Mouse (Mus musculus): ENCODE results near the gene Ocel1. TPM values are rescaled to one million over a fixed set of nuclear protein-coding genes. Genes with fewer than 3 reads are reported as not detected.

The Ocel1 gene
- 7.2 TPM for polyA plus RNA-seq (2017; shearing (Covaris generic))

DNA sequence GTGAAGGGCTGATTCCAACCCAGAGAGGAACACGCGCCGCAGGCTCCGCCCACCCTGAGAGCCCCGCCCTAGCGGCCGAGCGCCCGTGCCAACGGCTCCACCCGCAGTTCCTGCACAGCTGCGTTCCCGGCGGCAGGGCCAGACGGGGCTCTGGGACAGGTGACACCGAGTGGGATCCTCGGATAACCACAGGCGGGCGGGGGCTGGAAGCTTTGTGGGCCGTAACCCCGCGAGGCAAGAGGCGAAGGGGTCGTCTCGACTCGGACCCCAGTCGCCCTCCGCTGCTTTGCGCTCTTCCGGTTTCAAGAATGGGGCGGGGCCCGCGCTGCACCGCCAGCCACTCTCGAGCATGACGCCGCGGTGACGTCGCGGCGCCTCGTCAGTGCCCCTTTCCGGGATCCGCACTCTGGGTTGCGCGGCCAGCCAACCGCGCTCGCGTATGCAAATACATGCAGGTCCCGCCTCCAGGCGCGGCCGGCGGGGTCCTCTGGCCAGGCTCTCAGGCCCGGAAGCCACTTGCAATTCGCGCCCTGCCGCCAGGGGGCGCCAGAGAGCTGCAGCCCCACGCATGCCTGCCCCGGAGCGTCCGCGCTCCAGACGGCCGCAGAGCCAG, at the start of gene Ocel1:
Gene Ocel1 (plus strand): TSS at position 63 of the 613 bp plus-strand sequence.

DNA sequence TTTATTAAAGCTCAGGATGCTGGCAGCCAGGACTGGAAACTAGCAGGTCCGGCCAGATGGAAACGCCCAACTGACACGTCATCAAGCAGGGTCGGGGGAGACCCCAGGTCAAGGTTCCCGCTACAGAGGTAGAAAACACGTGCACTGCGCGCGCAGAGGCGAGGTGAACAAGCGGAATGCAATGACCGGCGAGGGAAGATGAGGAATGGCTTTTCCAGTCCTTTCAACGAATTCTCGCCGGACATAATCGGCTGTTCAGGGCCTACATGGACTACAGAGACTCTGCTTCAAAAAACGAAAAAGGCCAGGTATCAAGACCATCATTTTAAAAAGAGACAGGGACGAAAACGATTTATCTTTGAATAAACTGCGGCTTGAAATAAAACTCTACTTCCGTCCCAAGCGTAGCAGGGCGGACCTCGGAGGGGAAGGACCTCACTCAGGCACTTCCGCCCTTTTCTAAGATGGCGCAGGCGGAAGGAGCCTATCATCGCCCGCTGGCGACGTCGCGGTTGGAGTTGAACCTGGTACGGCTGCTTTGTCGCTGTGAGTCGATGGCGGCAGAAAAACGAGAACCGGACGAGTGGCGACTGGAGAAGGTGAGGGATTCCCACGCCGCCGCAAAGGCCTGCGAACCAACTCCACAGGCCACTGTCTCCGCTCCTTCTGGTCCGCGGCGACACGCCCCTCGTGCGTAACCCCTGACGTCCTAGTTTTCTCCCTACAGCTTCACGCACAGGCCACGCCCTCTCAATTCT, 4.1 kb upstream of the Ocel1 start, which contains the start of gene Use1:
Gene Use1 (plus strand): TSS at position 78 of the 758 bp plus-strand sequence.

DNA sequence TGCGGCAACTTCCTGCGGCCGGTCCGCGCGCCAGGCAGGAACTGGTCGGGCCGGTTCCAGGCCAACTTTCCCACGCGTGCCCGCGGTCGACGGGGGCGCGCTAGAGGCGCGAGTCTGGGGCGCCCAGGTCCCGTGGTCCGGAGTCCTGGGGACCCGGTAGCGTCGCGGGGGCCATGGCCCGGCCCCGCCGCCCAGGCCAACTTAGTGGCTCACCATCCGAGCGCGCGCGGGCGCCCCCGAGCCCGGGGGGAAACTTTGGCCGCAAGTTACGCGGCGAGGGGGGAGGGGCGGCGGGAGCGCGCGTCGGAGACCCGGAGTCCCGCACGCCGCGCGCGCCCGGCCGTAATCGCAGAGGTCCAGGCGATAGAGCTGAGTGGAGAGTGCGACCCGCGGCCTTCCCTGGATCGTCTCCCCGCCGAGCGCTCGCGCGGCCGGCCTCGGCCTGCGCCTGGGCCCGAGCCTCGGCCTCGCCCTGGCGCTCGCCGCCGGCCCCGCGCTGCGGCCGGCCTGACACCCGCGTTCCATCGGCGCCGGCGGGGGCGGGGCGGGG, 10.4 kb downstream of the Ocel1 start, which contains the start of gene Nr2f6:
Gene Nr2f6 (minus strand): TSS at position 540 of the 550 bp plus-strand sequence.

DNA sequence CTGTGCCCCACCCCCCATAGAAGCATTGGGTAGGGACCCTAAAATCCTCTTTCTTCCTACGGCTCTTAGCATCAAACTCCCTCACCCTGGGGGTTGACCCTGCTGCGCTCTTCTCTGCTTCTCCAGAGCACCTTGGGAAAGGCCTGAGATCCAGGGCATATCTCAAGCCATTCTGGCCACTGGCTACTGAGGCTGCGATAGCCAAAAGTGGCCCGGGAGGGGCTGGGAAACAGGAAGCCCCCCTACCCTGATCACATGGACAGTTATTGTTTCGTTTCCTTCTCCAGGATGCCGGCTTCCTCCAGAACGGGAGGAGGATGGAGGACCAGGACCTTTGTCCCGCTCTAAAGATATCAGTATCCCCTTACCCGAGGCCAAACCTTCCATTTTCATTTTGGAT, 24.5 kb downstream of the Ocel1 start, which contains the start of gene Ushbp1:
Gene Ushbp1 (minus strand): TSS at position 174 of the 400 bp plus-strand sequence.

DNA sequence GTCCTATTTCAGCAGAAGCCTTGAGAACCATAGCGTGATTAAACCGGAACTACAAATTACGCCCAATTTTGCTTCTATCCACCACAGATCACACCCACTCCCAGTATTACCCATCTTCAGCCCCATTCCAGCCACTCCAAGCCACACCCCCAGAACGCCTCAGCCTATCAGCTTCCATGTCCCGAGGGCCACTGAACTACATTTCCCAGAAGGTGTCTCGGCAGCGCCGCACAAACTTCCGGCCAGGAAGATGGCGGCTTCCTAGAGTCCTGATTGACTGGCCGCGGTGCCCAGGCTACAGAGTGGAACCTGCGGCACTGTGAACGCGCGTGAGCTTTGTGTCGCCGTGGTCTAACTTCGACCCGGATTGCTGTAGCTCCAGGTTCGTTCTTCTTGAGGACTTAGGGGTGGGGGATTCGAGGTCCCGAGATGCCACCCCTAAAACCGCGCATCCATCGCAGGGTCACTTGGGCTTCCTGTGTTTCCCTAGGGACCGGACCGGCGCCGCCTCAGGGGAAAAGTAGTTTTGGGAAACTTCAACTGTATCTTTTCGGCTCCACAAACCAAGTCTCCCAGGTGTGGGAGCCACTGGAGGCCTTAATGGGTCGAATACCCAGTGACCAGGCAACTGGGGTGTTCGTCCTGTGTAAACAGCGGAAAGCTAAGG, 25.7 kb downstream of the Ocel1 start, which contains the start of gene Babam1:
Gene Babam1 (plus strand): TSS at position 223 of the 667 bp plus-strand sequence.

DNA sequence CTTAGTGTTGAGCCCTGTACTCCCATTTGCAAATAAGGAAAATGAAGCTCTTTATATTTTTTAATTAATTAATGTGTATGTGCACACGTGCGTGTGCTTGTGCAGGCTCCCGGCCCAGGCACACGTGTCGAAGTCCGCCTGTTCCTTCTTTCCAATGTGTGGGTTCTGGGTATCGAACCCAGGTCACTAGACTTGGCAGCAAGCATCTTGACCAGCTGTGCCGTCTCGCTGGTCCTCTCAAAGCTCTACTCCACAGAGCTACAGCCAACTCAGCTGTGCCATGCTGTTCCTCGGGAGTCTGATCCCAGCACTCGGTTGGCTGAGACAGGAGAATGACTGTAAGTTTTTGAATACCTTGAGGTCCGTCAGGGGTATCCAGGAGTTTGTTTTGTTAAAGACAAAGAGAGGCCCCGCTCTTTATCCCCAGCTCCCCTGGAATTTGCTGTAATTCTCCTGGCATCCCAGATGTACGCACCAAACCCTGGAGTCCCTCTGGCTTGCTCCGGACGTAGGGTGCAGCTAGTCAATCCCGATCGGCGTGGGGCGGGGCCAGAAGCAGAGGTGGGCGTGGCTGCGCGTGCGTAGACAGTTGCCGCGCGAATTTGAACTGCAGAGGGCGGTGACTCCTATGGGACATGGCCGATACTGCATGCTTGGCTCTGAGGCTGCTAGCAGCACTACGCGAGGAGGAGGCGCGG, 34.5 kb downstream of the Ocel1 start, which contains the start of gene Ankle1:
Gene Ankle1 (plus strand): TSS at position 610 of the 698 bp plus-strand sequence.

Other genes starting within 250 kb of the Ocel1 start
- 39.0 TPM for gene Myo9b, start 98.6 kb upstream of the Ocel1 start, polyA plus RNA-seq (2017; shearing (Covaris generic))
- gene Haus8, start 98.4 kb upstream of the Ocel1 start, polyA plus RNA-seq (2017; shearing (Covaris generic)), result 31.0 TPM
- gene Use1, start 4.5 kb upstream of the Ocel1 start, polyA plus RNA-seq (2017; shearing (Covaris generic)), result 154 TPM
- gene Nr2f6, start 10.7 kb downstream of the Ocel1 start, polyA plus RNA-seq (2017; shearing (Covaris generic)), result 0.55 TPM
- 0.29 TPM for gene Ushbp1, start 24.5 kb downstream of the Ocel1 start, polyA plus RNA-seq (2017; shearing (Covaris generic))
- 120 TPM for gene Babam1, start 25.6 kb downstream of the Ocel1 start, polyA plus RNA-seq (2017; shearing (Covaris generic))
- gene Ankle1, start 34.7 kb downstream of the Ocel1 start, polyA plus RNA-seq (2017; shearing (Covaris generic)), result 2.2 TPM
- gene Abhd8, start 92.4 kb downstream of the Ocel1 start, polyA plus RNA-seq (2017; shearing (Covaris generic)), result 153 TPM
- gene Mrpl34, start 93.7 kb downstream of the Ocel1 start, polyA plus RNA-seq (2017; shearing (Covaris generic)), result 91.6 TPM
- 76.6 TPM for gene Dda1, start 97.9 kb downstream of the Ocel1 start, polyA plus RNA-seq (2017; shearing (Covaris generic))
- 0.28 TPM for gene Ano8, start 114.7 kb downstream of the Ocel1 start, polyA plus RNA-seq (2017; shearing (Covaris generic))
- gene Gtpbp3, start 116.8 kb downstream of the Ocel1 start, polyA plus RNA-seq (2017; shearing (Covaris generic)), result 9.2 TPM
- gene Plvap, start 140.5 kb downstream of the Ocel1 start, polyA plus RNA-seq (2017; shearing (Covaris generic)), result not detected
- gene Ccdc194, start 154.4 kb downstream of the Ocel1 start, polyA plus RNA-seq (2017; shearing (Covaris generic)), result not detected
- gene Bst2, start 166.2 kb downstream of the Ocel1 start, polyA plus RNA-seq (2017; shearing (Covaris generic)), result 140 TPM
- 95.4 TPM for gene Mvb12a, start 171.6 kb downstream of the Ocel1 start, polyA plus RNA-seq (2017; shearing (Covaris generic))
- not detected for gene Tmem221, start 187.6 kb downstream of the Ocel1 start, polyA plus RNA-seq (2017; shearing (Covaris generic))
- 0.21 TPM for gene Nxnl1, start 195.3 kb downstream of the Ocel1 start, polyA plus RNA-seq (2017; shearing (Covaris generic))
- 22.7 TPM for gene Slc27a1, start 197.6 kb downstream of the Ocel1 start, polyA plus RNA-seq (2017; shearing (Covaris generic))
- 28.9 TPM for gene Pgls, start 220.9 kb downstream of the Ocel1 start, polyA plus RNA-seq (2017; shearing (Covaris generic))
- gene Fam129c, start 226.3 kb downstream of the Ocel1 start, polyA plus RNA-seq (2017; shearing (Covaris generic)), result 5.8 TPM
- 4.0 TPM for gene Colgalt1, start 239.7 kb downstream of the Ocel1 start, polyA plus RNA-seq (2017; shearing (Covaris generic))